Mouse (Mus musculus) ES-E14 (cell line): Measurements from ENCODE around the gene Slc22a12. TPM values are rescaled to one million over a fixed set of nuclear protein-coding genes. Genes with fewer than 3 reads are reported as not detected.

Experiments
- DNase-seq: peaks from one replicate; pipeline ENCODE4 v3.0.0-alpha.2; 2013; ENCODE audit warnings: low read depth, low spot score
- H3K27ac ChIP-seq: 2 replicates; pipeline ENCODE4 v1.5.1; 2012; ENCODE audit warnings: low read depth, mild to moderate bottlenecking, low read length, moderate library complexity, mixed read lengths; ENCODE audit not compliant: poor library complexity, insufficient read depth, severe bottlenecking
- H3K36me3 ChIP-seq: 2 replicates; pipeline ENCODE4 v1.6.1; 2012; ENCODE audit warnings: mild to moderate bottlenecking, low read length, moderate library complexity, mixed read lengths; ENCODE audit not compliant: control insufficient read depth, poor library complexity, insufficient read depth, severe bottlenecking
- H3K4me1 ChIP-seq, 2 experiments: fragments of 150-350 bp in 1 of 2; sonication (generic) in 1 of 2; 2 replicates each; pipeline ENCODE4 v1.6.1; 2012; ENCODE audit warnings: low read length in 2 of 2, mild to moderate bottlenecking in 1 of 2, mixed read lengths in 1 of 2; ENCODE audit not compliant: control insufficient read depth in 2 of 2, insufficient read depth in 2 of 2, poor library complexity in 1 of 2
- H3K4me3 ChIP-seq, 2 experiments: fragments of 150-350 bp in 1 of 2; sonication (generic) in 1 of 2; 2 replicates each; pipeline ENCODE4 v1.5.1; 2012; ENCODE audit warnings: low read length in 2 of 2, low read depth in 1 of 2, mild to moderate bottlenecking in 1 of 2, mixed read lengths in 1 of 2; ENCODE audit not compliant: insufficient read depth in 1 of 2, poor library complexity in 1 of 2, severe bottlenecking in 1 of 2
- H3K9ac ChIP-seq: 2 replicates; pipeline ENCODE4 v1.6.1; 2012; ENCODE audit warnings: low read depth, mild to moderate bottlenecking, low read length, mixed read lengths; ENCODE audit not compliant: poor library complexity, insufficient read depth, severe bottlenecking
- H3K9me3 ChIP-seq: fragments of 150-350 bp; sonication (generic); 2 replicates; pipeline ENCODE4 v1.6.1; 2012; ENCODE audit warnings: low read depth, mild to moderate bottlenecking, low read length; ENCODE audit not compliant: control insufficient read depth, insufficient read depth
- CHD2 ChIP-seq: IDR thresholded peaks from 2 replicates; pipeline ENCODE4 v1.6.1; 2014; ENCODE audit warnings: mild to moderate bottlenecking, low read depth, low read length, inconsistent platforms
- HCFC1 ChIP-seq: IDR thresholded peaks from 2 replicates; pipeline ENCODE4 v1.6.1; 2012; ENCODE audit warnings: low read length, inconsistent platforms, borderline replicate concordance; ENCODE audit not compliant: insufficient read depth
- MAFK ChIP-seq: IDR thresholded peaks from 2 replicates; pipeline ENCODE4 v1.6.1; 2014; ENCODE audit warnings: mild to moderate bottlenecking, low read depth, low read length, inconsistent platforms; ENCODE audit not compliant: insufficient read depth
- ZC3H11A ChIP-seq: IDR thresholded peaks from 2 replicates; pipeline ENCODE4 v1.6.1; 2012; ENCODE audit warnings: low read depth, mild to moderate bottlenecking, inconsistent platforms, low read length, borderline replicate concordance
- ZNF384 ChIP-seq: IDR thresholded peaks from 2 replicates; pipeline ENCODE4 v1.6.1; 2012; ENCODE audit warnings: low read depth, low read length, inconsistent platforms
- in situ Hi-C, 2 experiments: fragments of 600-800 bp; cut with MboI; formaldehyde crosslinking; loops; one replicate each; pipeline ENCODE4 v1.15.1; 2025; ENCODE audit warnings: low sequenced_read_pairs in 2 of 2, inconsistent platforms in 1 of 2; ENCODE audit not compliant: unreplicated experiment in 2 of 2
- total RNA-seq: library from RNA; depleted of rRNA; stranded (reverse); fragments of 300-350 nt; gene quantifications from 2 replicates; pipeline ENCODE4 v1.2.3, GENCODE M21; 2012

Slc22a12 gene
- total RNA-seq, 1 experiment = not detected

DNA sequence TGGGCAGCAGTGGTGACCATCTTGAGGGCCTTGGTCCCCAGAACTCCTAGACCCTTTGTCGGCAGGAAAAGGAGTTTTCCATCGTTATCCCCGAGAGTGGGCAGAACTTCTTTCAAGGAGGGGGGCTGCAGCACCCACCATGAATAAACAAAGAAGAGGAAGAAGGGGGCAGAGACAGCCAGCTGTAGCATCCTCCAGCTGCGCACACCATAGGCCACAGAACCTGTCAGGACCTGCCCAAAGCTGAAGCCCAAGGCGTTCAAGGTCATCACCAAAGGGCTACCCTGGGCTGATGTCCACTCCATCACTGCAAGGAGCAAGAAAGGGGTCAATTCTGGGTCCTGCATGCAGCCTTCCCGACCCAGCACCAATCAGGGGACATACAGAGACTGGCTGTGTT lies 2.6 kb downstream of the Slc22a12 start:
- Histone ChIP-seq H3K36me3 (no peaks in the 10 kb centered on the region), H3K9me3 (no peaks in the 10 kb centered on the region), H3K9ac (no peak overlapping the region), H3K4me3 (no peak overlapping the region), H3K4me1 (peaks cover 0 to 8% of the 10 kb centered on the region in 2 experiments; a peak in 1 of 4 replicates), H3K27ac (no peak overlapping the region)
- no peak for TF ChIP-seq ZNF384
- no peak for TF ChIP-seq HCFC1
- no peak for TF ChIP-seq ZC3H11A
- TF ChIP-seq MAFK = no peak
- no peak for TF ChIP-seq CHD2
- DNase-seq = no peak
- in situ Hi-C loops = no loop called here

DNA sequence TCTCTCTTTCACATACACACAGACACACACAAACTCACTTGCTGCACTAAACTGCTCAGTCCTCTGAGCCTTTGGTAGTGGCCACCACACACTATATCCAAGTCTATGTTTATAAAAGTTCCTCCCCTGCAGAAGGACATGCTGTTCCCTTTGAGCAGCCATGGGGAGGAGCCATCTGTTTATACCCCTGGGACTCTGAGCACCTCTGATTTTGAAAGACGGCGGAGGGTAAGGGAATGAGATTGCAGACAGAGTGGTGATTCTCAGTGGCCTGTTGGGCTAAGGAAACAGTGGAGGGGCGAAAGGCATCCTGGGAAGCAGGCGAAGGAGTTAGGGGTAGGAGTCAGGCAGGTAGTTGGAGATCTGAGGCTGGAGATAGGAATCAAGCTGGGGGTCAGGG lies 3.2 kb downstream of the Slc22a12 start:
- in situ Hi-C loops = no loop called here
- Histone ChIP-seq H3K4me1 (peaks cover 0 to 8% of the 10 kb centered on the region in 2 experiments; a peak in 1 of 4 replicates), H3K4me3 (no peak overlapping the region), H3K27ac (no peak overlapping the region), H3K9me3 (no peaks in the 10 kb centered on the region), H3K36me3 (no peaks in the 10 kb centered on the region), H3K9ac (no peak overlapping the region)
- TF ChIP-seq MAFK (no peak), ZNF384 (no peak)
- DNase-seq = no peak

DNA sequence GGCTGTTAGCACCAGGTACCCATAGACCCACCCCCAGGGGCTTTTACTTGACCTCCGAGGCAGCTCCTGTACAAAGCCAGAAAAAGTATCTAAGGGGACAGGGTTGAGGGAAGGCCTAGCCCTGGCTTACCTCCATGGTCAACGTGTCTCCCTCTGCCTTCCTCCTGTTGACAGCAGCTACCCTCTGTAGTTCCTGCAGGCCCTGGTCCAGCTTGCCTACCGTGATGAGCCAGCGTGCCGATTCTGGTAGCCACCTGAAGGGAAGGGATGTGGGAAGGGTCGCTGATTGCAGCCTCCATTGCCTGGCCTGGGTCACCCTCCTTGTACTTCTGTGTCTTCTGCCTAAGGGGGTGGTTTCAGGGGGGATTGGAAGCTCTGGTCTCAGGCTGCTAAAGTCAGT lies 4.3 kb downstream of the Slc22a12 start:
- DNase-seq = no peak
- in situ Hi-C loops = no loop called here
- H3K27ac ChIP-seq = no peak overlapping the region

DNA sequence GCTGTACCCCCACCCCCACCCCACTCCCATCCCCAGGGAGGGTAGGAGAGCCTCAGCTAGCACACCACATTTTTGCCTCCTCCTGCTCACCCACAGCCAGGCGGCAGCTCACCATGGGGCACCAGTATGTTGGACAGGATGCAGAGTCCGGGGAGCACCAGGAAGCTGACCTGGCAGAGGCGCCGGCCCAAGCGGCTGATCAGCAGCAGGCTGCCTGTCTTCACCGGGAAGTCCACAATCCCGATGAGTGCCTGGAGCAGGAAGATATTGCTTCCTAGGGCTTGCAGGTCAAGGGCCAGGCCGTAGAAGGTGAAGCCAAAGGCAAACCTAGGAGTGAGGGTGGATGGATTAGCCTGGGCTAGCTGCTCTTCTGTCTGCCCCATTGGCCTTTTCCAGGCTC lies 5.3 kb downstream of the Slc22a12 start:
- in situ Hi-C loops = no loop called here
- TF ChIP-seq CHD2 (no peak), HCFC1 (no peak), ZNF384 (no peak), ZC3H11A (no peak), MAFK (no peak)
- no peak overlapping the region for H3K27ac ChIP-seq
- H3K4me1 ChIP-seq = peaks cover 2 to 16% of the 10 kb centered on the region in 2 experiments; a peak in 1 of 4 replicates
- DNase-seq = no peak
- H3K36me3 ChIP-seq = no peaks in the 10 kb centered on the region
- no peak overlapping the region for H3K9ac ChIP-seq
- H3K4me3 ChIP-seq = no peak overlapping the region
- no peaks in the 10 kb centered on the region for H3K9me3 ChIP-seq

More for the DNA sequence above, 4.3 kb downstream of the Slc22a12 start:
- Histone ChIP-seq H3K9ac (no peak overlapping the region), H3K4me1 (peaks cover 2 to 13% of the 10 kb centered on the region in 2 experiments; a peak in 1 of 4 replicates), H3K9me3 (no peaks in the 10 kb centered on the region), H3K36me3 (no peaks in the 10 kb centered on the region), H3K4me3 (no peak overlapping the region)
- TF ChIP-seq ZC3H11A = no peak

DNA sequence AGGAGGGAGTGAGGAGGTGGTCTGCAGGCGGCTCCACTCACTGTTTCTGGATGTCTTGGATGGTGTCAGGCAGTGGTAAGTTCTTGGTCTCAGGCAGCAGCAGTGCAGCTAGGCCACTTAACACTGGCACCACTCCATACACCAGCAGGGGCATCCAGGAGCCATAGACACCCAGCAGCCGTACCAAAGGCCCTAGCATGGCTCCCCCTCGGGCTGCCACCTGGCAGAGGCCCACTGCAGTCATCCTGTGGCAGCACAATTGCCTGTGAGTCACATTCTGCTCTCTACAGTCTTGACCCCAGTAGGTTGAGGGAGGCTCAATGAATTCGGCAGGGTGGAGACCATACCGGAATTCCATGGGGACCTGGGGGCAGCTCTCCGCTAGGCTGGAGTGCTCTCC lies 6.1 kb downstream of the Slc22a12 start:
- H3K4me3 ChIP-seq = no peak overlapping the region
- H3K9me3 ChIP-seq = no peaks in the 10 kb centered on the region
- H3K27ac ChIP-seq = no peak overlapping the region
- no peak for DNase-seq
- peaks cover 2 to 18% of the 10 kb centered on the region in 2 experiments; a peak in 2 of 4 replicates for H3K4me1 ChIP-seq
- in situ Hi-C loops = no loop called here
- H3K36me3 ChIP-seq = no peaks in the 10 kb centered on the region
- H3K9ac ChIP-seq = no peak overlapping the region
- TF ChIP-seq HCFC1 (no peak), ZC3H11A (no peak), ZNF384 (no peak), MAFK (no peak), CHD2 (no peak)
